Mouse (Mus musculus) common myeloid progenitor, adult 5-6 weeks (primary cell): ENCODE data around the gene Slc26a11. TPM values are rescaled to one million over a fixed set of nuclear protein-coding genes. Genes with fewer than 3 reads are reported as not detected.

Experiments used
- ATAC-seq: replicated peaks from 2 replicates; pipeline ENCODE4 v1.8.0; 2016; ENCODE audit warnings: low read depth, mild to moderate bottlenecking, moderate TSS enrichment, inconsistent platforms; ENCODE audit not compliant: poor library complexity, severe bottlenecking
- total RNA-seq: library from RNA; stranded (forward); fragments of 200-1000, 187-1606 nt; gene quantifications from 2 replicates; pipeline ENCODE4 v1.2.3, GENCODE M21; 2017

Gene Slc26a11
- total RNA-seq = 0.44 and 1.4 TPM in 2 replicates

DNA sequence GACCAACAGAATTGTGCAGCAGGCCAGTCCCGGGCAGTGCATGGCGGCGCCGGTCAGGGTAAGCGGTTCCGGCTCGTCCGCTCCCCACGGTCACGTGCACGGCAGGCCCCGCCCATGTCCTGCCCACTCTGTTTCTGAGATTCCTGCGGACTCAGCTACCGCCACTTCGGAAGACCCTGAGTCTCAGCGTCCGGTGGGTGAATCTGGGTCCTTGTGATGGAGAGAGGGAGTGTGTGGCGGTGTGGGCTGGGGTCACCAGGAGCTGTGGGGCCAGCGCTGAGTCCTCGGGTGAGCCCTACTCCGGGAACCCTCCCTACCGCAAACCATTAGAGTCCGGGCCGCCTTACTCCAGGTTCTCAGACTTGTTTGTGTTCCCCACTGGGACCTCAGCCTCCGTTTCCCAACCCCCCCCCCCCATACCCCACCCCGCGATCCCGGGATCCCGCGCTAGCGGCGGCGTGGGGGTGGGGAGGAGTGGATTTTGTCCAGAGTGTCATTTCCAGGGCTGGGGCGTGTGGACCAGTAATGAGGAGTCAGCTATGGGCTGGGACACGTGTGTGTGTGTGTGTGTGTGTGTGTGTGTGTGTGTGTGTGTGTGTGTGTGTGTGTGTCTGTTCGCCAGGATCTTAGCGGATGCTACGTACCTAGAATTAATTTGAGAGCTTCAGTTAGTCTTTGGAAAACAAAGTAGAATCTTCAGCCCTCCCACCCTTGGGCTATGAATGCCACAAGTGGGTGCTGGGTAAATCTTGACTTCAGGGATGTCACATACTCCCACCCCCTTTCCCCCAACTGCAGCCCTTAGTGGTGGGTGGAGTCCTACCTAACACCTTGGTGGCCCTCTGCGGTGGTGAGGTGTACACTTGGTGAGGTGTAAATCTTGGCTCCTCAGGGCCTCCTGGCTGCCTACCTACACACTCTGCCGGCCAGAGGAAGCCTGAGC, at the start of gene Slc26a11, which contains the start of gene Sgsh:
TSS of gene Slc26a11 (plus strand) at position 115 of the 943 bp plus-strand sequence.
TSS of gene Sgsh (minus strand) at position 94 of the 943 bp plus-strand sequence.
- peak; percentile 36 for ATAC-seq

DNA sequence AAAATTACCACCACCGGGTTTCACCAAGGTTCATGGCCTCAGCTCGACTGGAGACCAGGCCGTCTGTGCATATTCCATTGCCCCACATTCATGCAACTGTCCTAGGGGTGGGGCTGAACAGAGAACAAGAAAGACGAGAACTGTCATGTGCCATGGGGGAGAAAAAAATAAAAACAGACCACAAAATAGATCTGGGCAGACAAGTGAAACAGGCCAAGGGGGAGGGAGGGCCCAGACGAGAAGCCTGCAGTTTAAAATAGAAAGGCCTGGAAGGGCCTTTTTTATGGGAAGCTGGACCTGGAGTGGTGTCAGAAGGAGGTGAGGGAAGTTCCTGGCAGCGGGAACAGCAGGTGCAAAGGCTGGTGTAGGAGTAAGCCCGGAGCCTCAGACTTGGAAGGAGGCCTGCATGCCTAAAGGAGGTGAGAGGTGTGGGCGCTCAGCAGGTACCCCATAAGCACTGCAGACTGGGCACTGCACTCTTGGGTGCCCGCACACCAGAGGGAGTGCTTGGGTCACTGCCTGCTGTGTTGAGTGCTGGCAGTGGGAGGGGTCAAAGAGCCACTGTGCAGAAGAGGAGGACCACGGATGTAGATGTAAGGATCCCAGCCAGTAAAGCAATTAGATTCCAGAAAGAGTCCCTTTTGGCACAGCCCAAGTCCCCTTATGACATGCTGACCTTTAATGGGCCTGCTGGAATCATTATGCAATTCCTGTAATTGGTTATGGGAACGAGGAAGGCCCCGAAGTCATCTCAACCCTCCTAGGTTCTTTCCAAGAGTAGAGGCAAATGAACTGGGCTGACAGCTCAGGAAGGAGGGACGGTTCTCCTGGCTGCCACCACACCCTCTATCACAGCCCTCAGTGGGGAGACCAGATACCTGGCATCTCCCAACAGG, 48.3 kb upstream of the Slc26a11 start:
- ATAC-seq = no peak

DNA sequence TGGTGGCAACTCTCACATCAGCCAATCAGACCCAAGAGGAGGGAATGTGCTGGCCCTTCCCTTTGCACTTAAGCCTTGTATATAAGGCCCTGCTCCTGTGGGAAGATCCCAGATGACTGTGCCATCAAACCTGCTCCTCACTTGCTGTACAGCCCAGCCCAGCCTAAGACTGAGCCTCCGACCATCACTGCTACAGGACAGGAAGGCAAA, 47.8 kb upstream of the Slc26a11 start, which contains the start of gene Card14:
TSS of gene Card14 (plus strand) at position 111 of the 210 bp plus-strand sequence.
- ATAC-seq = no peak

DNA sequence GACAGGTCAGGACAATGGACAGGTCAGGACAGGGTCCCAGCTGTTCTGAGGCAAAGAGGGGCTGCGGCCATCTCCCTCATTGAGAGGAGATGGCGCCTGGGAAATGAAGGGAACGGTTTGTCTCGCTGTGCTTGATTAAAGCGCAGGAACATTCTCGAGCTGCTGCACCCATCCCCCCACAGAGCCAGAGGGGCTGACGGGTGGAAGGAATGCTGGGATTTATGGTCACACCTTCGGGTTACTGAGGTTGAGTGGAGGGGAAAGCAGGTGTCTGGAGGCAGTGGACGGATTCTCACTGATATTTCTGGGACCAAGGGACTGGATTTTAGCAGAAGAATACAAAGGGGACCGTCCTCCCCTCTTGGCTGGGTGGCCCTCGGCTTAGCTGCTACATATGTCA, 47.4 kb upstream of the Slc26a11 start:
- no peak for ATAC-seq

DNA sequence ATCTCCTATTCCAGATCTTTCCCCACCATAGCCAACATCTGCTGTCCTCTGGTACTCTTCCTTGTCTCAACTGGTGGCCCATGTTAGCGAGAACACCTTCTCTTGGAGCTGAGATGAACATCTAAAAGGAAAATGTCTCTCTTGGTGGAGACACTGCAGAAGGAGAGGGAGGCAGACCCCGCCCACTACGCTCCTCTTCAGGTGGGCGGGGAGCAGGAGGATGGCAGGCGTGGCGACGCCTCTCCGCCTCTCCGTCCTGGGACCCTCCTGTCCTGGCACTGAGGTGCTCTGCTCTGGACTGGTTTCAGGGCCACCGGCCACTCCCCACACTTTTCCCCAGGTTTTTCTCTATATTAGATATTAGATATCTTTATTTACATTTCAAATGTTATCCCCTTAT, 44.7 kb upstream of the Slc26a11 start:
- ATAC-seq = no peak

DNA sequence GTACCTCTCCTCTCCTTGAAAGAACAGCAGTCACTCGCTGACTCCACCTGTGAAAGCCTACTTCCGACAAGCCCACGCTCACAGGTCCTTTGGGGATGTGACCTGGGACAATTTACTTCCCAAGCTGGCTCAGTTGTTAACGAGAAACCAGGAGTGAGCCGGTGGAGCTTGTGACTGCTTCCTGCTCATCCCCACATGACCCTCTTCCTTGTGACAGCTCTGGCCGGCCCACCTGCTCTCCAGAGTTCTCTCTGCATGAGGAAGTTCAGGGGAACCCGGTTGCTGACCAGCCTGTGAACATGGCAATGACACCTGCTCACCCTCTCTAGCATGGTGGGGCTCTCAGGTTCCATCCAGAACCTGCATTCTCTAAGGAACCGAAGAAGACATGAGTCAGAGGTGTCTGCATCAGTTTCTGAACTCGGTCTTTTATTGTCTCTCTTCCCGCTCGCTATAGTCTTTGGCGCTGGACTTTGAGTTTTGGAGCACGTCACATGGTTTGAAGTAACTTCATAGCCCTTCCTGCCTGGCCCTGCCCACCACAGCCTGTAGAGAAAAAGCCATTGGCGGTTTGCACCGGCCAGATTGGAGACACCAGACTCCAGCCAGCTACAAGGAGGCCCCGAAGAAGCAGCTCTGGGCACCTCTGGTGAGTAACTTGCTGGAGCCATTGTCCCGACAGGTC, 41.0 kb upstream of the Slc26a11 start:
- ATAC-seq = no peak

DNA sequence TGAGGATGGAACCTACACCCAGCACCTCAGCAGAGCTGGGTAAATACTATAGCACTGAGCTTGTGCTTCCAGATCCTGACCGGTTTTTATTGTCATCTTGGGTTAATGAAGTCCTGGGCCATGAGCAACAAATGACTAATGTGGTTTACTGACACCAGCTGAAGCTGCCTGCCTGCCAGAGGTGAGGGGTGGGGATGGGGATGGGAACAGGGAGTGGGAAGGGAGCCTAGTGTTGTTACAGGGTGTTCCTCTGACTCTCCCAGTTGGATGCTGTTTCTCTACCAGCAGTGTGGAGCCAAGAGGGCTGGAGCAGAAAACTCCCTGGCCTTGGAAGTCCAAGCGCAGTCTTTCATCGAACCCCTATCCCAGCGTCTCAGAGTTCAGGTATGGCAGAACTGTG, 38.6 kb upstream of the Slc26a11 start:
- ATAC-seq = no peak

DNA sequence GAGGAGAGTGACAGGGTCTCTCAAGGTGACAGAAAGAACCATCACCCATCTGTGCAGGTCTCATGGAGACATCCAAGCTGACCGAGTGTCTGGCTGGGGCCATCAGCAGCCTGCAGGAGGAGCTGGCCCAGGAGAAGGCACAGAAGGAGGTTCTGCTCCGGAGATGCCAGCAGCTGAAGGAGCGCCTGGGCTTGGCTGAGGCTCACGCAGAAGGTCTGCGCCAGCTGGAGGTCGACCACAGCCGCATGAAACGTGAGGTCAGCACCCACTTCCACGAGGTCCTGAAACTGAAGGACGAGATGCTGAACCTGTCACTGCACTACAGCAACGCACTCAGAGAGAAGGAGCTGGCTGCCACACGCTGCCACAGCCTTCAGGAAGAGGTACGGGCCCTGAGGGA, 32.8 kb upstream of the Slc26a11 start:
- no peak for ATAC-seq

DNA sequence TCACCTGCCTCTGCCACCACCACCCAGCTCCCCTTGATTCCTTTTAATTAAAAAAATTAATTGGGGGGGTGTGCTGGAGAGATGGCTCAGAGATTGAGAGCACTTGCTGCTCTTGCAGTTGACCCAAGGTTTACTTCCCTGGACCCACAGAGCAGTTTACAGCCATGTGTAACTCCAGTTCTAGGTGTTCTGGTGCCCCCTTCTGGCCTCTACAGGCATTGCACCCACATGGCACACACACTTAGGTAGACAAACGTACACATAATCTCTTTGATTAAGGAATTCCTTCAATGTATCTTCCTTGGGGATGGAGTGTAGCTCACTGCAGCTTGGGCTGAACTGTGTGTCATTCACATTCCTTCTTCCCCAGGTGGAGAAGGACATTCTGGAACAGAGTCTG, 30.3 kb upstream of the Slc26a11 start:
- ATAC-seq = no peak

DNA sequence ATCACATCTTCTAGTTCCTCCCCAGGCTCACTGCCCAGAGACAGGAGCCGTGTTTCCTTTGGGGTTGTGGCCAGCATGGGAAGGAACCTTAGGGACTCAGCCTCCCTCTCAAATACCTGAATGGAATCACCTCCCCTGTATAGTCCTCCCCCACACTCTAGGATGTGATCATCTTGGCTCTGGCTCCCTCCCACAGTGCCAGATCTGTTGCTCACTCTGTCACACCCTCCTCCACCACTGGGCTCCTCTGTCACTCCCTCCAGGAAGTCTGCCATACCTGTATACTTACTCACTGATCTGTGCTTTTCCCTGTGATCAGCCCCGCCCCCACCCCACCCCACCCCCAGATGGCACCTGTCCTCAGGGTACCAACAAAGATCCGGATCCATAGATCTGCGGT, 24.8 kb upstream of the Slc26a11 start:
- ATAC-seq = no peak

DNA sequence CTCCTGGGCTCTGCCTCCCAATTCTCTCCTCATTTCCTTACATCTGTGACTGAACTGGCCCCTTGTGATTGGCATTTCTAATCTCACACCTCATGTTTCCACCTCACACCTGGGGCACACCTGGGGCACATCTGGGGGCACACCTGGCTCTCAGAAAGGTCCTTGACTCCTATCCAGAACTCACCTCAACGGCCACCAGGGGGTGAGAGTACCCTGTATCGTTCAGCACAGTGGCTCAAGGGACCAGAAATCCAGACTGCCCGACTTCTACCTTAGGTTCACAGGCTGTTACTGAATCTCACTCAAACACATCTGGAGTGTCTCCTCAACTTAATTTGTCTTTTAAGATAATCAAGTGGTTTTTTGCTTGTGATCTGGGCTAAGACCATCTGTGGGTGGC, 23.4 kb upstream of the Slc26a11 start:
- ATAC-seq = 0 out of 2 replicates have a peak, but pooled peaks have one; percentile 15

DNA sequence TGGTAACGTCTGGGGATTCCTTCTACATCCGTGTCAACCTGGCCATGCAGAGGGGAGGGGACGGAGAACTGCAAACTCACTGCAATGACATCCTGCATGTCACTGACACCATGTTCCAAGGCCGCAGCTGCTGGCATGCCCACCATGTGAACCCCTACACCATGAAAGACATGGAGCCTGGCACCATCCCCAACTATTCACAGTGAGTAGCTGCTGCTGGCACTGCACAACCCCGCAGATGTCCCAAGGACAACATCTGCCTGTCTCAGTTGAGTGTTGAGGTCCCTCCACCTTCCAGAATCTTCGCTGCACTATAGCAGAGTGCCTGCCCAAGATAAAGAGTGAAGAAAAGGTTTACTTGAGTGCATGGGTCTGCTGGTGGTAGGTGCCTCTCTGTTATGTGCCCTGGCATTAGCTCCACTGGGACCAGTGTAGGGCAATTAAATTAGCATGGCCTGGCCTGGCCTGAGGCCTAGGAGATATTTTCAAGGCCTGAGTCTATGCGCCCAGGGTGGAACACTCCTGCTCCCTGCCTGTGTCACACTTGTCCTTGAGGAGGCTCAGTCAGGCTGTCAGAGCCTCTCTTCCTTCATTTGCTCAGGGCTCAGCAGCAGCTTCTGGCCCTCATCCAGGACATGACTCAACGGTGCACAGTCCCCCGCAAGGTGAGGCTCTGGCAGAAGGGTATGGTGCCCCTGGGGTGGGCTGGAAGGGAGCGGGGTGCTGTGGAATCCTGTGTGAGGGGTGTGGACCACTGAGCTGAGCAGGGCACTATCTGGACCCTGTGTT, 16.9 kb upstream of the Slc26a11 start:
- no peak for ATAC-seq

DNA sequence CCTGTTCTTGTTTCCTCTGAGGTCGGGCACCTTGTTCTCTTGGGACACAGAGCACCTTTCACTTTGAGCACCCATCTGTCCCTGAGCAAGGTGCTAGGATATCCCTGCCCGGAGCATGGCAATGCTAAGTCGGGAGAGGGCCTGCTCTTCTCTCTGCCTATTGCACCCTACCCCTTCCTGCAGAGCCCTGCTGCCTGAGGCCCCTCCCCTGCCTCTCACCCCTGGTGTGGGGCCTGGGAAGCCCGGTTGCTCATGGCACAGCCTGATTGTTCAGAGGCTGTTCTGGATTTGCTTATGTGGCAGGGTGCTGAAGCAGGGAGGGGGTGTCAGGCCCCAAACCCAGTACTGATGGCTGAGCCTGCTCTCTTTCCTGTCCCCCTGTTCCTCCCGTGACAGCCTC, 16.2 kb upstream of the Slc26a11 start:
- no peak for ATAC-seq

DNA sequence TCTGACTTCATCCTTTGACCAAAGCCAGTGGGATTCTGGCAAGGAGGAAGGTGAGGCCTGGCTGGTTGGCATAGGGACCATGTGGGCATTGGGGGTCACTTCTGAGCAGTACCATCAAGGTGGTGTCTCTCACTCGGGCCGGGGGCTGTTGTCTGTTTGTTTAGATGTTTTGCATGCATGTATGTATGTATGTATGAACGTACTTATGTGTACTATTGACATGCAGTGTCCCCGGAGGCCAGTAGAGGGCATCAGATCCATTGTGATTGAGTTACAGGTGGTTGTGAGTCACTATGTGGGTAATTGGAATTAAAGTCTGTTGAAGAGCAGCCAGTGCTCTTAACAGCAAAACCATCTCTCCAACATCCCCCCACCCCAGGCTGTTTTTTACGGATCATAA, 15.7 kb upstream of the Slc26a11 start:
- ATAC-seq = peak; percentile 87

DNA sequence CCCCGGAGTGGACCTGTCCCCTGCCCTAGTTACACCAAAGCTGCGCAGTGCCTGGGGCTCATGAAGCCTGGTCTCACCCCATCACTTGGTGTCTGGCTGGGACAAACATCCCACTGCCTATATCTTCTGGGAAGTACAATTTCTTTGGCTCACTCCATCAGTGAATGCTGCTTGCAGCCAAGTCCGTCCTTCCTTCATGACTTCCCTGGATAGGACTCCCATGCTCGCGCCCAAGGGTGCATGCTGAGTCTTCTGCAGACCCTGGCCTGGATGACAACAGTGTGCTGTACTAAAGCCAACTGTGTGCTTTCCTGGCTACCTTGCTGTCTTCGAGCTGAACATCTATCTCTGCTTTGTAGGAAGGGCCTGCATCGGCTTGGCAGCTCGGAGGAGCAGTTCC, 11.2 kb upstream of the Slc26a11 start:
- ATAC-seq = no peak

DNA sequence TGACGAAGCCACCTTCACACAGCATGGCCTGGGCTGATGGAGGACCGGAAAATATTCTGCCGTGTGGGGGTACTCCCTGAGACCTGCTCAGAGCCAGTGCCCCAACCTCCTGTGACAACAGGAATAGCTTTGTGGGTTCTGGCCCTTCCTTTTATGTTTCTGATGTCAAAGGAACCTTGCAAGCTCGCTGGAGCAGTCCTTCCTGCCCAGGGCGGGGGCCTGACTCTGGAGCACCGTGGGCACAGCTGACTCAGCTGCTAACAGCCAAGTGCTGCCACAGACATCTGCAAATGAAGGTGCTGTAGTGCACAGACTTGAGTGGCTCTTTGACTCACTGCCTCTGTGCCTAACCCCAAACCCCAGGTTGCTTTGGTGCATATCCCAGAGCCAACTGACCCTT, 10.5 kb upstream of the Slc26a11 start:
- ATAC-seq = peak; percentile 49

DNA sequence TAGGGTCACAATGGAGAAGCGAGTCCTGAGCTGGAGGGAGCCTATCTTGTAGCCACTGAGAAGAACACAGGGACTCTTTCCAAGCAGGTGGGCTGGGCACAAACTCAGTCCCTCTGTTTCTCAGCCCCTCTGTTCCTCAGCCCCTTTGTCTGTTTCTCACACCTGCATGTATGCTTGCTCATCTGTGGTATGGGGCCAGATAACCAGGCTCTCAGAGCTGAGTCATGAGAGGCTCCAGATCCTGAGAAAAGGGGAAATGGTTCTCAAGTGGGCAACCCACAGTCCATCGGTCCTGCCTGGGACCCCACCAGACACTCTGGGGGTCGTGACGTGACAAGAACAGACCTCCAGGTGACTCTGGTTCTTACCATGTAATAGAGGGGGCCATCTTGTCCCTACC, 8.2 kb upstream of the Slc26a11 start:
- peak; percentile 38 for ATAC-seq

DNA sequence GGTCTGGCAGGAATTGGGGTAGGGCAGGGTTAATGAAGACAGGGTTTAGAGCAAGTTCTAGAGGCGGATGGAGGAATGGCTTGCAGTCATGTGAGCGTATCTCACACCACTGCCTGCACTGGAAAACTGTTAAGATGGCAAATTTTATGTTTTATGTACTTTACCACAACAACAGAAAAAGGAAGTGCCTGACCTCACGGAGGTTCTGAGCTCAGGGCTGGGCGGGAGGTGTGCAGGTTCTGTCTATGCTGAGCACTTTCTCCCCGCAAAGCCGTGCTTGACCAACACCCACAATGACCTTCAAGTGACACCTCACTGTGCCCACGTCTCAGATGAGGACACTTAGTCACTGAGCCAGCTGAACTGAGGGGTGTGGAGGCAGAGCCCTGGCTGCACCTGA, 3.2 kb upstream of the Slc26a11 start:
- ATAC-seq = peak; percentile 23

DNA sequence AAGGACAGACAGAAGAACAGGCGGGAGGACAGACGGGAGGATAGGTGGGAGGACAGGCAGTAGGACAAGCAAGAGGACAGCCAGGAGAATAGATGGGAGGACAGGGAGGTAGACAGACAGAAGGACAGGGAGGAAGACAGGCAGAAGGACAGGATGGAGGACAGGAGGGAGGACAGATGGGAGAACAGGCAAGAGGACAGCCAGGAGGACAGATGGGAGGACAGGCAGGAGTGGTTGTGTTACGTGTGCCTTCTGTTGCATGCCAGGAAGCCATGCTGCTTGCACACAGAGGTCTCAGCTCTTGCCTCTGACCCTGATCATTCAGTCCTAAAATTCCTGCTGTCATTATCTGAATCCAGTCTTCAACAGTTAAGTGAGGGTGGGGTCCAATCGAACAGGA, 1.4 kb upstream of the Slc26a11 start:
- ATAC-seq = no peak
